In the genomic region with DNA sequence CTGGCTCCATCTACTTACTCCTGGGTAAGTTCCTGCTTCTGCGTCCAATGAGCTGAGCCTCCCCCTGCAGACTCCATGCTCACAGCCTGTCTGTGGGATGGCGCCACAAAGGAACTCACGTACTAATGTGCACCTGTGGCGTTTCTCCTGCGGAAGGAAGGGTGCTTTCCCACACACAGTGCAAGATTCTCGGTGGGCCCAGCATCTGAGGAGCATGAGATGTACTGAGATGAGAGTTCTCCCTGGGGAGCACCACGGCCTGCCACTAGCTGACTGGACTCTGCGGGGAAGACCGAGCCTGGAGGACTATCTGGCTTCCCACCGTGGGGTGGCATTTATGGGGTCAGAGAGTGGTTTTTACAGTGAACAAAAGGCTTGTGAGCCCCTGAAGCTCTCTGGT, we compare ENCODE assay signal across 27 mouse cellular contexts.
A peak's percentile ranks its signal among the peaks of the same experiment; 100 is the strongest.
DNase-seq lines count a peak whose midpoint lies in the region; ATAC-seq and TF ChIP-seq lines count a peak whose summit lies in the region.
"Had no signal": no experiment of that assay in that cellular context is flagged by ENCODE, and none has a peak within 500 bp of the region (broad histone marks: within the 10 kb centered on the region; RNA-seq: fewer than 3 reads in every experiment).

No protein-coding gene starts in this region.

- no peak for TF ChIP-seq POLR2A in thymus, adult 2 months (IDR thresholded peaks at IDR 0.05; ENCODE audit: control insufficient read depth, extremely low read depth, insufficient read depth, low read length, poor library complexity)

- no peak overlapping the region for H3K4me2 ChIP-seq in embryonic facial prominence, embryonic 13.5 days
- H3K4me2 ChIP-seq in hindbrain, embryonic 13.5 days, result no peak overlapping the region
- H3K4me2 ChIP-seq: embryonic facial prominence, embryonic 12.5 days; embryonic facial prominence, embryonic 15.5 days; forebrain, embryonic 12.5 days had no signal

- no peak overlapping the region for H3K27ac ChIP-seq in embryonic facial prominence, embryonic 13.5 days
- no peak overlapping the region for H3K27ac ChIP-seq in embryonic facial prominence, embryonic 10.5 days (replicated peaks)
- H3K27ac ChIP-seq in hindbrain, embryonic 10.5 days, result peak overlapping the region; percentile 9; the same call in 1 of the 2 replicates
- H3K27ac ChIP-seq in hindbrain, embryonic 13.5 days, result no peak overlapping the region
- no peak overlapping the region for H3K27ac ChIP-seq in thymus, adult 2 months (ENCODE audit: control insufficient read depth, insufficient read depth, low read length)
- H3K27ac ChIP-seq: embryonic facial prominence, embryonic 12.5 days; embryonic facial prominence, embryonic 15.5 days; forebrain, embryonic 10.5 days; forebrain, embryonic 12.5 days had no signal

- no peaks in the 10 kb centered on the region for H3K27me3 ChIP-seq in embryonic facial prominence, embryonic 13.5 days
- H3K27me3 ChIP-seq in embryonic facial prominence, embryonic 10.5 days (replicated peaks; ENCODE audit: low read depth, poor library complexity, severe bottlenecking), result no peaks in the 10 kb centered on the region
- H3K27me3 ChIP-seq in hindbrain, embryonic 10.5 days (ENCODE audit: insufficient read depth, poor library complexity, severe bottlenecking), result no peaks in the 10 kb centered on the region
- H3K27me3 ChIP-seq in hindbrain, embryonic 13.5 days, result no peaks in the 10 kb centered on the region
- H3K27me3 ChIP-seq in thymus, adult 2 months (ENCODE audit: control insufficient read depth, insufficient read depth, low read length), result no peaks in the 10 kb centered on the region
- H3K27me3 ChIP-seq: embryonic facial prominence, embryonic 12.5 days; embryonic facial prominence, embryonic 15.5 days; forebrain, embryonic 12.5 days had no signal

- no peak for DNase-seq in embryonic facial prominence, embryonic 10.5 days (ENCODE audit: low spot score)
- DNase-seq in hindbrain, embryonic 10.5 days (ENCODE audit: low spot score), result no peak
- DNase-seq in thymus, postnatal 14 days, result peak; percentile 21
- no peak for DNase-seq in thymus, adult 18-20 months
- DNase-seq in thymus, postnatal 4 days, result peak; percentile 36
- DNase-seq in thymus, adult 2 months, result no peak
- DNase-seq: adrenal gland, adult 2 months; adrenal gland, postnatal 10 days; adrenal gland, postnatal 25 days; B cell, adult 2 months; cerebellum, adult 11 months; cerebellum, adult 18-20 months; cerebellum, adult 8-10 months; cerebellum, adult 9-11 months; cerebellum, postnatal 14 days; cerebellum, postnatal 36 days; embryo, embryonic 11 days had no signal

- ATAC-seq in embryonic facial prominence, embryonic 13.5 days (ENCODE audit: insufficient number of reproducible peaks, insufficient read depth, low FRiP score, low TSS enrichment, low read depth), result 0 out of 2 replicates have a peak, but pooled peaks have one; percentile 26
- ATAC-seq in hindbrain, embryonic 13.5 days (ENCODE audit: low FRiP score), result no peak
- ATAC-seq: CD4-positive, CD25-positive, alpha-beta regulatory T cell, adult 4 months; forebrain, embryonic 14.5 days; forebrain, embryonic 16.5 days had no signal

- no peaks in the 10 kb centered on the region for H3K9me3 ChIP-seq in embryonic facial prominence, embryonic 13.5 days
- no peaks in the 10 kb centered on the region for H3K9me3 ChIP-seq in embryonic facial prominence, embryonic 10.5 days
- H3K9me3 ChIP-seq in hindbrain, embryonic 10.5 days, result no peaks in the 10 kb centered on the region
- H3K9me3 ChIP-seq in hindbrain, embryonic 13.5 days, result no peaks in the 10 kb centered on the region
- H3K9me3 ChIP-seq: embryonic facial prominence, embryonic 12.5 days; embryonic facial prominence, embryonic 15.5 days; forebrain, embryonic 10.5 days; forebrain, embryonic 12.5 days had no signal

- H3K36me3 ChIP-seq in embryonic facial prominence, embryonic 13.5 days, result no peaks in the 10 kb centered on the region
- H3K36me3 ChIP-seq in embryonic facial prominence, embryonic 10.5 days (replicated peaks), result peaks cover 4% of the 10 kb centered on the region
- peaks cover 3% of the 10 kb centered on the region; the same call in 1 of the 2 replicates for H3K36me3 ChIP-seq in hindbrain, embryonic 10.5 days
- no peaks in the 10 kb centered on the region for H3K36me3 ChIP-seq in hindbrain, embryonic 13.5 days
- no peaks in the 10 kb centered on the region for H3K36me3 ChIP-seq in thymus, adult 2 months (ENCODE audit: control insufficient read depth, insufficient read depth, low read length)
- H3K36me3 ChIP-seq: embryonic facial prominence, embryonic 12.5 days; forebrain, embryonic 12.5 days had no signal

- H3K9ac ChIP-seq in embryonic facial prominence, embryonic 13.5 days, result no peak overlapping the region
- H3K9ac ChIP-seq in hindbrain, embryonic 13.5 days, result no peak overlapping the region
- H3K9ac ChIP-seq: embryonic facial prominence, embryonic 12.5 days; embryonic facial prominence, embryonic 15.5 days; forebrain, embryonic 12.5 days had no signal

- no peak overlapping the region for H3K4me3 ChIP-seq in embryonic facial prominence, embryonic 13.5 days
- no peak overlapping the region for H3K4me3 ChIP-seq in embryonic facial prominence, embryonic 10.5 days
- H3K4me3 ChIP-seq in hindbrain, embryonic 10.5 days, result no peak overlapping the region
- H3K4me3 ChIP-seq in hindbrain, embryonic 13.5 days, result no peak overlapping the region
- H3K4me3 ChIP-seq in thymus, adult 2 months (ENCODE audit: control insufficient read depth, insufficient read depth, low read length), result no peak overlapping the region
- H3K4me3 ChIP-seq: embryonic facial prominence, embryonic 12.5 days; embryonic facial prominence, embryonic 15.5 days; erythroblast, embryonic 14.5 days; forebrain, embryonic 10.5 days; forebrain, embryonic 12.5 days had no signal

- TF ChIP-seq CTCF in thymus, adult 2 months (IDR thresholded peaks at IDR 0.05; ENCODE audit: borderline replicate concordance, control insufficient read depth, extremely low read depth, insufficient read depth, low read length, poor library complexity), result no peak

- H3K4me1 ChIP-seq in embryonic facial prominence, embryonic 13.5 days, result peaks cover 36% of the 10 kb centered on the region
- H3K4me1 ChIP-seq in embryonic facial prominence, embryonic 10.5 days, result peaks cover 17% of the 10 kb centered on the region; the same call in 1 of the 2 replicates
- H3K4me1 ChIP-seq in hindbrain, embryonic 10.5 days (replicated peaks), result peaks cover 22% of the 10 kb centered on the region
- peaks cover 6% of the 10 kb centered on the region; the same call in 1 of the 2 replicates for H3K4me1 ChIP-seq in hindbrain, embryonic 13.5 days (replicated peaks)
- H3K4me1 ChIP-seq in thymus, adult 2 months (replicated peaks; ENCODE audit: control insufficient read depth, insufficient read depth, low read length), result peaks cover 11% of the 10 kb centered on the region
- H3K4me1 ChIP-seq: embryonic facial prominence, embryonic 12.5 days; forebrain, embryonic 10.5 days had no signal

- WGBS in embryonic facial prominence, embryonic 13.5 days, result 90% methylated on average over 10 of the region's 10 CpGs
- WGBS in embryonic facial prominence, embryonic 10.5 days, result 93% methylated on average over 10 of the region's 10 CpGs
- 94% methylated on average over 10 of the region's 10 CpGs for WGBS in hindbrain, embryonic 10.5 days
- WGBS in hindbrain, embryonic 13.5 days, result 88% methylated on average over 10 of the region's 10 CpGs
- 42% methylated on average over 10 of the region's 10 CpGs for WGBS in thymus, adult 2 months

Comparison
In these comparisons a context has a peak if more than half of its experiments do, and no peak if none do; other contexts are left out.
1. DNase-seq: peak in thymus, postnatal 14 days (single experiment) and thymus, postnatal 4 days (single experiment); none in embryonic facial prominence, embryonic 10.5 days (single experiment), hindbrain, embryonic 10.5 days (single experiment), thymus, adult 18-20 months (0 of 2) and thymus, adult 2 months (single experiment).